Mouse (Mus musculus) mouse embryonic stem cell (cell line): ENCODE results near the gene Erc2.

Experiments used
- in situ Hi-C, 2 experiments: fragments of 300-500 bp; cut with MboI; formaldehyde crosslinking; loops; 1 replicate in 1 of 2; 3 replicates in 1 of 2; pipeline ENCODE4 v1.14.3; 2019 to 2020; ENCODE audit warnings: low sequenced_read_pairs in 2 of 2, low pct_unique_long_range_greater_than_20kb in 1 of 2, mixed read lengths in 1 of 2; ENCODE audit not compliant: unreplicated experiment in 1 of 2

Gene Erc2

DNA sequence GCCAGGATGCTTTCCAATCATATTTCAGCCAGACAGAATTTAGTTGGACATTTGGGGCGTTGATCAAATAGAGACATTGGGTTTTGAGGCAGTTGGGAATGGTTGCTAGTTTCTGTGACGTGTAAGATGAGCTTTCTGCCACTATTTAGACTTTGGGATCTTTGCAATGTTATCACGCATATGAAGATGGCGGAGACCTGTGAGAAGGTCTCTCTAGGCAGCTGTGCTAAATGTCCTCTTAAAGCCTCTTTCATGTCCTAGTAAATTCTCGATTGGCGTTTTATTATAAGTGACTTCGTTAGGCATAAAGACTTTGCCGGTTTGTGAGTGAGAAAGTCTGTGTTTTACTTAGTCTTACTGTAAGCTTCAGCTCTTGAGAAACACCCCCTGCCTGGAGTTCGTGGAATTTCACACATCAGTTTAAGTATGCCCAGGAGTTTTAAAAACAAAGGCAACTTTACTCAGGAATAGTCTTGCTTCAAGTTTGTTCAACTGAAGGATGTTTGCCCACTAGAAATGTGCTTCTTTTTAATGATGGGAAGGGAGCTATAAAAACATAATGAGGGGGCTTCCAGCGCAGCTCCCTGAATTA lies 186.4 kb downstream of the Erc2 start:
- in situ Hi-C loops: no loop called here

DNA sequence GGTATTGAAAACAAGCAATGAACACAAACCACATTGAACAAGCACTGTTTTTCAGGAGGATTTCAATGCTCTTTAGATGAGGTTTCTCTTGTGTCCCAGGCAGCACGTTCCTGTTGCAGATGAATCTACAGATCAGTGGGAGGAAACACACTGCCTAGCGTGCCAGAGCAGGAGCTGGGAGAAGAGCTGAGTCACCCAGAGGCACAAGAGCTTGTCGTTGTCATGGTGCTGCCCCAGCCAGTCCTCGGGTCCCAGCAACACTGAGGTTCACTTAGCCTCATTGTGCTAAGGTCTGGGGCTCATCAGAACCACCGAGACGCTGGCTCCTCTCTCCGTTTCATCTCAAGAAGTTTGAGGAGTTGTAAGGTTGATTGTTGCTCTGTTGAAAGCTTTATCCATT lies 188.6 kb downstream of the Erc2 start:
- in situ Hi-C loops: no loop called here

DNA sequence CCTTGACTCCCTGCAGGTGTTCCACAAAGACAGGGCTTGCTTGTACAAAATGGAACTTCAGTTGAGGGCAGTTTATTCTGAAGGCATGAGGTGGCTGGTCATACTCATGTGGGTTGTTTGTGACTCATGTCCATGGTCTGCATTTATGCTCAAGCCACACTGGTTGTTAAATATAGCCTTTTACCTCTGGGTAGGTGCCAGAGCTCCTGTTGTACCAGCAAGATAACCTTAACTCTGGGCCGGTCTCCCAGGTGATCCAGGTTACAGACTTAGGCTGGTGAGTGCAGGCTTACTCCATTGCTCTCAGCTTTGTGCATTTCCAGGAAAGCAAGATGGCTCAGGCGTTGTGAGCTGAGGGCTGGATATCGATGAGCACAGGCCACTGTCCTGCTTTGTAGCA lies 189.4 kb downstream of the Erc2 start:
- in situ Hi-C loops: no loop called here

DNA sequence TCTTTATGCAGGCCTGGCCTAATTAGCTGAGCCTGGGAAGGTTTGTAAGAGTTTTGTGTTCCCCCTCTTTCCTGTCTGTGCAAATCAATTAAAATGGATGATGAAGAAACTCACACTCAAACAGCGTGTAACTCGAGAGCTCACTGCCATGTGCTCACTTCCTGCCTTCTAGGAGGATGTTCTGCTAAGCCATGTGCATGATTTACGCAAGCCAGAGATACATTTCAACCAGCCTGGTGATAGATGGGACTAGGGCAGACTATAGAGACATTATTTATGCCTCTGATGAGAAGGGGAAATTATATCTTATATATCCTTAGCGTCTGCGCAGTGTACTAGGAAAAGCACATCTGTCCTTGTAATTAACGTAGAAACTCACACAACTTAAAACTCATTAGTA lies 193.5 kb downstream of the Erc2 start:
- in situ Hi-C loops: no loop called here

- in situ Hi-C loops: no loop called here
Observed at GRCm38 (mm10) chr14:27818986-27819385, 196.8 kb downstream of the Erc2 start.

DNA sequence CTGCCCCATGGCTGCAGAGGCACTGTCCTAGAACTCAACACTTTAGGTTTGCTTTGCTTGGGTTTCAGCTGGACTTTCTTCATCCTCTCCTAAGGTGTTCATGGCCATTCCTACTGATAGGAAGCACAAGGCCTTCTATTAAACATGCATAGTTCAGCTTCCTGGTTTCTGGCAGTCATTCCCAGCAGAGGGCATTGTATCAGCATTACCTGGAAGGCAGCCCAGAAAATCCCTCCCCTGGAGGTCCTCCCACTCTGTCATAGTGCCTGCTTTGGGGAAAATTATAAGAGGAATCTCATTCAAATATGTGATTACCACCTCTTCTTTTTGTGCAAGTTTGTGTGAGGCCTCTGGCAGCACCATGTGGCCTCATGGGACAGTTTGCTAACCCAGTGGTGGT lies 199.6 kb downstream of the Erc2 start:
- in situ Hi-C loops: no loop called here

DNA sequence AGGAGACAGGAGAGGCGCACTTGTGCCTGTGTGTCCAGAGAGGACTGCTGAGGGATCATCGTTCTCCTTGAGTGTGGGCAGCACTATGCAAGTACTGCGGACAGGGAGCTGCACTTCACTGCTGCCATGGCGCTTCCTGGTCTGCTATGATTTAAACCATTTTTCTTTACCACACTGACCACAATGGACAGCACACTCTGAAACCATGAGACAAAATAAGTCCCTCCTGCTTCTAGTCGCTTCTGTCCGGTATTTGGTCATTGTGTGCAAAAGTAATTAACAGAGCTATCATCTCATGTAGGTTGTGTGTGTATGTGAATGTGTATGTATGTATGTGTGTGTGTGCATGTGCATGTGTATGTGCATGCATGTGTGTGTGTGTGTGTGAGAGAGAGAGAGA lies 200.3 kb downstream of the Erc2 start:
- in situ Hi-C loops: no loop called here

DNA sequence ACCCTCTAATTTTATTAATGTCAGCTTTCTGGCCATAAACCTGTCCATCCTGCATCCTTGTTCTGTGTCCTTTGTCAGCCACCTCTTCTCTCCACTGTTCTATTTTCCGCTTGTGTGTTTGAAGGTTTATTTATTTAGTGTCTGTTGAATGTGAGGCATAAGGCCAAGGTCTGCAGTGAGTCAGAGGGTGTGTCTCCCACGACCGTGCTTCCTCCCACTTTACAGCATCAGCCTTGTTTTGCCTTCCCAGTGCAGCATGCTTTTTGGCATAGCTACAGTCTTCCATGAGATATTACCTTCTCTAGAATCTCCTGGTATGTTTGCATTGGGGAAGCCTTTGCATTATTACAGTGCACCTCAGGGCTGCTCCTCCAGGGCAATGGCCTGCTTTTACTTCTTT lies 200.8 kb downstream of the Erc2 start:
- in situ Hi-C loops: no loop called here

DNA sequence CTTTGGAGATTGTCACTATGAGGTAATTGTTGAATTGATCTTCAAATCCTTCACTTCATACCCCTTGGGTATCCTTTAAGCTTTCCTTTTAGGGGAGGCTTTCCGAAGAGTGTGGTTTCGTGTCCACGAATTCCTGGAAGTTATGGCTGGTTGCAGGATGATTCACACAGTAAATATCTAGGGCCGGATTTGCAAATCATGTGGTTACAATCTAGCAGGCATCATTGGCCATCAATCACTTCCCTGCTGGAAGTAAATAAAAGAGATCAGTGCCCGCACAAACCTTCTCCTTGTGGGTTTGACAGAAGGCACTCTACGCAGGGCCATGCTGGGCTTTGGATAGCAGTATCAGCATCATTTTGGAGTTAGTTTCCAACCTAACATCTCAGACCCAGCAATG lies 201.7 kb downstream of the Erc2 start:
- in situ Hi-C loops: no loop called here

GRCm38 (mm10) chr14:27826829-27827228 lies 204.6 kb downstream of the Erc2 start:
- in situ Hi-C loops: no loop called here

DNA sequence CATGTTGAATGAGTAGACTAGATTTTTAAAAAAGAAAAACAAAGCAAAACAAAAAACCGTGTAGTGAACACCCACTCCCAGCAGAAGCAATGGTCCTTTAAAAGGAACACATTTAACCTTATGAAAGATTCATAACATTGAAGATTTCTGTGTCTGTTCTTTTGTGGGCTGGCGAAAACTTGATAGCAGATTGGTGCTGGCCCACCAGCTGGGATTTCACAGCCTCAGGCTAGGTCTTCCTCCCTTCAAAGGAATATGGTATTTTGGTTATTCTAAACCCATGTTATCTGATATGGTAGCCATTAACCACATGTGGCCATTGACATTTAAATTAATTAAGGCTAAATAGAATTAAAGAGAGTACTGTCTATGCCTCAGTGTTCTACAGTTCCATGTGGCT lies 205.9 kb downstream of the Erc2 start:
- in situ Hi-C loops: no loop called here

DNA sequence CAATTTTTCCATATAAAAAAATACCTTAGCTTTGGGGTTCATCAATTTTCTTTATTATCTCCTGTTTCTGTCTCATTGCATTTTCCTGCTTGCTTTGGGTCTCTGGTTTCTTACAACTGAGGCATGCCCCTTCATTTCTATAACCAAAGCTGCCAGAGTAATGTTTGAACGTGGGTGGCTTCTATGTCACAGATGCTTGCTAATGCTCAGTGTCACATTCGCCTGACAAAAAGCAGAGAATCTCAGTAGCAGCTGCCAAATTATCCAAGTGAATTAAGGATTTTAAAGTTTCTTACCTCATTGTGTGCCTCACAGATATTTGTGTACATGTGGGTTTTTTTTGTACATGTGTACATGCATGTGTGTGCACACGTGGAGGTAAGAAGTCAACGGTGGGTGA lies 210.0 kb downstream of the Erc2 start:
- in situ Hi-C loops: no loop called here

GRCm38 (mm10) chr14:27835351-27835750 lies 213.1 kb downstream of the Erc2 start:
- in situ Hi-C loops: no loop called here

DNA sequence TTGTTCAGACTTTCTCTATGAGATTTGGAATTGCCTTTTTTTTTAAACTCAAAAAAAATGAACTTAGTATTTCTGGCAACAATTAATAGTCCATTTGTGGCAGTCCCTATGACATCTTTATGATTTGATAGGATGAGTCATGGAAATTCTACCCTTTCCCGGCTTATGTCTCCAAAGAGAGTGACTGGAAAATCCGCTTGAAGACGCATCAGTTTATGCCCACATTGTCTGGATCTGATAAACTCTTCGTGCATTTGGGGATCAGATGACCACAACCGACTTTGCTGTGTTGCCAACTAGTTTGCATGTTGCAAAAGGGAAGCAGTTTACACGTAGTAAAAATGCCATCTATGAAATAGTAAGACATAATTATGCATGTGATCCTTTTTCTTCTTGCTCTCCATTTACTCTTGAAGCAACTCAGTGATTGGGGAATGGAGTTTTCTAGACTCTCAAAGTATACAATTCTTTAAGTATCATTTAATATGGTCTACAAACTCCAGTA lies 215.4 kb downstream of the Erc2 start:
- in situ Hi-C loops: no loop called here

DNA sequence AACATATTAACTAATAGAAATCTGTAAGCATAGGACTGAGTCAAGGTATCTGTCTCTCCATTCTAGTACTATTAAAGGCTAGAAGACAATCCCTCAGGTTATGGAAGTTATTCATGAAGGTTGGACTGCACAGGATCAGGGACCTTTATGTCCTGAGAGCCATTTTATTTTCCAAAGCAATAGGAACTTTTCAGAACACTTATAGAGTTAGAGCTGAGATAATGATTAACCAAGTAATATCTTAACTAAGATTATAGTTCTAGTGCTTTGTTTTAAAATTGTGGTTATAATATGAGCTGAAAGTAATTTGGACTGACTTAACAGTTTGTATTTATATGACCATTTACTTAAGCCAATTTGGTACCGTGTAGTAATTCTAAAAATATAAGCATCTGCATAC lies 217.9 kb downstream of the Erc2 start:
- in situ Hi-C loops: no loop called here

- in situ Hi-C loops: no loop called here
Observed at GRCm38 (mm10) chr14:27846875-27847274, 224.6 kb downstream of the Erc2 start.

GRCm38 (mm10) chr14:27847291-27847690 lies 225.1 kb downstream of the Erc2 start:
- in situ Hi-C loops: no loop called here

GRCm38 (mm10) chr14:27851231-27851630 lies 229.0 kb downstream of the Erc2 start:
- in situ Hi-C loops: no loop called here

DNA sequence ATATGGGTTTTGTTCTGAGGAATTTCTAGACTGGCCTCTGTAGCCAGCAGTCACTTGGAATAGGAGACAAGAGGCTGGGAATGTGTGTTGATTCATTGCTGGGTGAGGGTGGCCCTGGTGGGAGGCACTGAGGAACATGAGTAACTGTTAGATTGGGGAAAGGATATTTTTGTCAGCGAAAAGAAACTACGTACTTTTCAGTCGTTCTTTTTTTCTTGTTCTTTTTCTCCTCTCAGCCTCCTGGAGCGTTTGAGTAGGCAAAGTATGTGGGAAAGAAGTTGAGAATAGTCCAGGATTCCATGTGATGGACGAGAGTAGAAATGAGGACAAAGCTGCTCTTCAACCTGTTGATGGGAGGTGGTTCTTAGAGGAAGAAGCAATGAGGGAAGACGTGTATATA lies 230.4 kb downstream of the Erc2 start:
- in situ Hi-C loops: no loop called here

- in situ Hi-C loops: no loop called here
Observed at GRCm38 (mm10) chr14:27860371-27861046, 238.3 kb downstream of the Erc2 start.
